ENCODE assay signal across 9 mouse cellular contexts in the genomic region with DNA sequence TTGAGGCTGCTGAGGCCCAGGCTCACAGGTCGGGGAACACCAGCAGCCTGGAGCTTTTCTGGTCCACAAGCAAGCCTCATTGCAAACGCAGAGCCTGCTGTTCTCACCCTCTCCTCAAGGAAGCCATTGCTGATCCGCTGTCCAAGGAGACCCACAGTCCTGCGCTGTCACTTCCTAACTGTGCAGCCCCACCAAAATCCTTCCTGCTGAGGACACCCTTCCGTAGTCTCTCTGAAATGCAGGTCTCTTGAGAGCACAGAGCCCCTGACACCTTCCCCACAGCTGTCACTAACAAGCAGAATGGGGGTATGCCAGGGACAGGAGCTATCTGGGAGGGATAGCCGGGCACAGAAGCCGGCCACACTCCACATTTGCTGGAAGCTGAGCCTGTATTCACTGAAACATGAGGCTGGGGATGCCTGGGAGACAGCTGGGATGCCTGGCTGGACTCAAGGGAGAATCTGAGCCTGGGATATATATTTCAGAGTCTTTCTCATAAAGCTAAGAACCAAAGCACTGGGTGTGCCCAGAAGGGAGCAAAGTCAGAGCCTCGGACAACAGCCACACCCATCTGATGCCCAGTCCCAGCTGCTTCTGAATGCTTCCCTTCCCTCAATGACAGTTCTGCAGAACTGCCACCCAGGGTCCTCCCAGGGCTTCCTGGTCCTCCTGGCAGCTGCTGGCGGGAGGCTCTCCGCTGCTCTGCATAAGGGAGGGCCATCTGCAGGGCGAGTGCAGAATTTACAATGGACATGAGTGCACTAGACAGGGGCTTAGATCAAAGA.
A peak's percentile ranks its signal among the peaks of the same experiment; 100 is the strongest.
DNase-seq lines count a peak whose midpoint lies in the region; ATAC-seq and TF ChIP-seq lines count a peak whose summit lies in the region.
"Had no signal": no experiment of that assay in that cellular context is flagged by ENCODE, and none has a peak within 500 bp of the region (broad histone marks: within the 10 kb centered on the region; RNA-seq: fewer than 3 reads in every experiment).

No protein-coding gene starts in this region.

- no peaks in the 10 kb centered on the region for H3K36me3 ChIP-seq in midbrain, embryonic 13.5 days
- H3K36me3 ChIP-seq: liver, embryonic 13.5 days had no signal

- no peak overlapping the region for H3K4me2 ChIP-seq in midbrain, embryonic 13.5 days (replicated peaks)
- H3K4me2 ChIP-seq: liver, embryonic 13.5 days had no signal

- peaks cover 49% of the 10 kb centered on the region for H3K4me1 ChIP-seq in midbrain, embryonic 13.5 days (replicated peaks)

- WGBS in midbrain, embryonic 13.5 days = 40% methylated on average over 11 of the region's 11 CpGs

- peak overlapping the region; percentile 61 for H3K27ac ChIP-seq in gastrocnemius, adult 2 months
- peak overlapping the region; percentile 57 for H3K27ac ChIP-seq in midbrain, embryonic 13.5 days
- H3K27ac ChIP-seq: liver, embryonic 13.5 days had no signal

- peak overlapping the region; percentile 23; the same call in 1 of the 2 replicates for H3K9ac ChIP-seq in midbrain, embryonic 13.5 days (replicated peaks)
- H3K9ac ChIP-seq: liver, embryonic 13.5 days had no signal

- H3K9me3 ChIP-seq in midbrain, embryonic 13.5 days = 0 out of 2 replicates have a peak, but pooled peaks cover 2% of the 10 kb centered on the region
- H3K9me3 ChIP-seq: liver, embryonic 13.5 days had no signal

- ATAC-seq in midbrain, embryonic 13.5 days = peak; percentile 74

- intact Hi-C loops in gastrocnemius, adult 2 months (cut with DNase I) = no loop called here

- peak; percentile 45 for TF ChIP-seq CTCF in gastrocnemius, adult 2 months (IDR thresholded peaks at IDR 0.05)

- DNase-seq in gastrocnemius, adult 2 months = peak; percentile 32
- no peak for DNase-seq in gastrocnemius, adult 8-10 months (ENCODE audit: low spot score in 2 of 2)
- DNase-seq in adrenal gland, postnatal 36 days = peak; percentile 48 to 71
- DNase-seq in heart, adult 8-10 months (ENCODE audit: low spot score) = peak; percentile 46
- DNase-seq in kidney, postnatal 10 days = peak; percentile 70
- no peak for DNase-seq in spleen, adult 18-20 months
- DNase-seq in ovary, adult 18-20 months (ENCODE audit: low spot score) = no peak
- DNase-seq: liver, embryonic 13.5 days had no signal

- no peaks in the 10 kb centered on the region for H3K27me3 ChIP-seq in midbrain, embryonic 13.5 days
- H3K27me3 ChIP-seq: liver, embryonic 13.5 days had no signal

- no peak overlapping the region for H3K4me3 ChIP-seq in gastrocnemius, adult 2 months
- H3K4me3 ChIP-seq in midbrain, embryonic 13.5 days (replicated peaks) = no peak overlapping the region
- H3K4me3 ChIP-seq: liver, embryonic 13.5 days had no signal

Comparison
In these comparisons a context has a peak if more than half of its experiments do, and no peak if none do; other contexts are left out.
1. DNase-seq: peak in gastrocnemius, adult 2 months (single experiment), adrenal gland, postnatal 36 days (2 of 2), heart, adult 8-10 months (single experiment) and kidney, postnatal 10 days (single experiment); none in gastrocnemius, adult 8-10 months (0 of 2), spleen, adult 18-20 months (0 of 2) and ovary, adult 18-20 months (single experiment).